Mouse (Mus musculus) left cerebral cortex, postnatal 25 days (tissue): ENCODE measurements around the gene Gm6169. TPM values are rescaled to one million over a fixed set of nuclear protein-coding genes. Genes with fewer than 3 reads are reported as not detected.
"Not testable (repeated sequence)": the region's sequence is repeated elsewhere in the genome, so short reads cannot be mapped to it uniquely, and the experiment has no call there.

Experiments used
- DNase-seq, 2 experiments: peaks; one replicate each; pipeline ENCODE4 v3.0.0; 2022; ENCODE audit warnings: low spot score in 2 of 2, mixed read lengths in 1 of 2
- intact Hi-C: fragments of 180-260 bp; cut with DNase I; formaldehyde crosslinking; loops from one replicate; pipeline ENCODE4 v1.15.1; 2025
- total RNA-seq, 2 experiments: library from RNA; stranded (reverse); gene quantifications; 2 replicates each; pipeline ENCODE4 v1.2.3; 2021

Gene Gm6169
- total RNA-seq, 2 experiments from 2014 or later: 2.5 TPM; not detected in 1

- DNase-seq: peak; percentile 45 to 66
- intact Hi-C loops: no loop called here
Observed at GRCm38 (mm10) chr13:97071626-97072241, 27.3 kb downstream of the Gm6169 start.

GRCm38 (mm10) chr13:97070931-97071625, 28.0 kb downstream of the Gm6169 start:
- peak; percentile 17 to 28 for DNase-seq
- intact Hi-C loops: no loop called here

- intact Hi-C loops: no loop called here
- no peak for DNase-seq
Observed at GRCm38 (mm10) chr13:97068151-97068550, 30.9 kb downstream of the Gm6169 start.

GRCm38 (mm10) chr13:97067691-97068090, 31.3 kb downstream of the Gm6169 start:
- intact Hi-C loops: no loop called here
- no peak for DNase-seq

GRCm38 (mm10) chr13:97066649-97067550, 32.1 kb downstream of the Gm6169 start, which contains the start of gene Fam169a:
Gene Fam169a, plus strand, starts transcription at chr13:97067286.
- intact Hi-C loops: no loop called here

GRCm38 (mm10) chr13:97064844-97065621, 34.0 kb downstream of the Gm6169 start:
- DNase-seq, intact Hi-C loops: not testable (repeated sequence)

More at GRCm38 (mm10) chr13:97066649-97067550, 32.1 kb downstream of the Gm6169 start, which contains the start of gene Fam169a:
- DNase-seq: no peak

- intact Hi-C loops: no loop called here
- DNase-seq: peak in 1 of 2 experiments; percentile 31
Observed at GRCm38 (mm10) chr13:97064413-97064812, 34.6 kb downstream of the Gm6169 start.

GRCm38 (mm10) chr13:97063431-97063830, 35.6 kb downstream of the Gm6169 start:
- intact Hi-C loops: no loop called here
- no peak for DNase-seq

GRCm38 (mm10) chr13:97062151-97062550, 36.9 kb downstream of the Gm6169 start:
- intact Hi-C loops: no loop called here
- no peak for DNase-seq

- DNase-seq: no peak
- intact Hi-C loops: no loop called here
Observed at GRCm38 (mm10) chr13:97060331-97060730, 38.7 kb downstream of the Gm6169 start.

GRCm38 (mm10) chr13:97059746-97060145, 39.3 kb downstream of the Gm6169 start:
- DNase-seq: no peak
- intact Hi-C loops: loop anchor here (10.0 kb wide), 1 partner anchor 205 kb away; no protein-coding TSS in a partner anchor

- no peak for DNase-seq
- intact Hi-C loops: loop anchor here (10.0 kb wide), 1 partner anchor 203 kb away; no protein-coding TSS in a partner anchor
Observed at GRCm38 (mm10) chr13:97057817-97058216, 41.2 kb downstream of the Gm6169 start.

GRCm38 (mm10) chr13:97053844-97054243, 45.2 kb downstream of the Gm6169 start:
- no peak for DNase-seq
- intact Hi-C loops: loop anchor here (10.0 kb wide), 1 partner anchor 199 kb away; no protein-coding TSS in a partner anchor

GRCm38 (mm10) chr13:97052667-97053066, 46.4 kb downstream of the Gm6169 start:
- DNase-seq: peak; percentile 80 to 82
- intact Hi-C loops: loop anchor here (10.0 kb wide), 1 partner anchor 198 kb away; no protein-coding TSS in a partner anchor

GRCm38 (mm10) chr13:97051158-97051557, 47.9 kb downstream of the Gm6169 start:
- DNase-seq: peak in 1 of 2 experiments; percentile 20
- intact Hi-C loops: loop anchor here (10.0 kb wide), 1 partner anchor 196 kb away; no protein-coding TSS in a partner anchor
